Mouse (Mus musculus) heart, postnatal 14 days (tissue): ENCODE measurements around the gene Klk12. TPM values are rescaled to one million over a fixed set of nuclear protein-coding genes. Genes with fewer than 3 reads are reported as not detected.

Source experiments
- DNase-seq, 2 experiments: peaks; one replicate each; pipeline ENCODE4 v3.0.0; 2021 to 2022
- intact Hi-C: fragments of 180-260 bp; cut with DNase I; formaldehyde crosslinking; loops from one replicate; pipeline ENCODE4 v1.15.1; 2025
- long read RNA-seq, 2 experiments: library from polyadenylated mRNA; stranded (forward); transcript quantifications; one replicate each; pipeline ENCODE4 v2.0.0; 2021
- total RNA-seq, 2 experiments: library from RNA; stranded (reverse); gene quantifications; 2 replicates each; pipeline ENCODE4 v1.2.3; 2021

Gene Klk12
- not detected for total RNA-seq
- long read RNA-seq, experiment 1, result 0 reads
- long read RNA-seq, experiment 2, result 0 reads

DNA sequence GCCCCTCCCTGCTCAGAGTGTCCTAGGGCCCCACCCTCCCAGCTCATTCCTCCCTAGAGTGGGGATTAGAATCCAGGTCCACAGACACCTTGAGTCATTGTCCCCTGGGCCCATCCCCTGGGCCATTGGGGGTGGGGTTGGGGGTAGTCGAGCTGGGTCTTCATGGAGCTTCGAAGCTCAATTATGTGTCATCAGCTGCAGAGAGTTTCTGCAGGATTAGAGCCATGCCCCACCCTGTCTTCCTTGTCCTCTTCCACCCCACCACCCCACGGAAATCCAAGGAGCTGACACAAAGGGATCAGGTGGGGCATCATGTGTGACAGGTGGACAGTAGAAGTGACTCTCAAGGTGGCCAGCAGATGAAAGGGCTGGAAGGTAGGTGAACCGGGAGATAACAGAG lies at the start of gene Klk12:
Gene Klk12, plus strand, starts transcription at position 301 of the 400 bp plus-strand sequence.
- no peak for DNase-seq
- intact Hi-C loops, result no loop called here

DNA sequence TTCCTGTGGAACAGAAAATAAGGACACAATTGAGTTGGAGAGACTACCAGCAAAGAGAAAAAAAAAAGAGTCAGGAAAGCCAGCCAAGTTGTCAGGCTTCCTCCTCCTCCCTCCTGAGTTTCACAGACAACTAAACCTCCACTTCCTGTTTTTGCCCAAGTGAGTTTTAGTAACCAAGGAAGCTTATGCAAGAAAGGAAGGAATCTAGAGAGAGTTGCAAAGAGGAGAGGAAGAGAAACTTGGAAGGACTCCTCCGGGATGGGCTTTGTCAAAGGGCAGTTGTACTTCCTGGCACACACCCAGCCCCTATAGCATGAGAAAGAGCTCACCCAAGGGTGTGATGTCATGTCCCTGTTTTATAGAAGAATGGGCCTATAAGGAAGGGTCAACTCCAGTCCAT lies 20.9 kb upstream of the Klk12 start:
- intact Hi-C loops, result no loop called here
- DNase-seq, result peak; percentile 23 to 28

DNA sequence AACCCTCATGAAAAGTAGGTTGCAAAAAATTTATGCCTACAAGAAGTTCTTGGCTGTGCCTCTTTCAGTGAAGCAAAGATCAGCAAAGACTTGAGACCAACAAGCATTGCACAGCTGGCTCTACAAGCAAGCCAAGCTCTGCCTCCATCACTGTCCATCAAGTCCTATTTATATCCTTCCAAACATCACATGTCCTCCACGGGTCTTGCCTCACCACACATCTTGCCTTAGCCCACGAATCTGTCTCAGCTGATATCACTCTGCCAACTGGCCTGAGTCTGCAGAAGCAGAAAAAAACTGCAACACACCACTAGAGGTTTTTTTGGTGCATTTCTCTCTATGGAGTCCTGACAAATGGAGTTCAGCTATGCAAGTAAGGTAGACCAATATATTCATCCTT lies 15.9 kb upstream of the Klk12 start:
- intact Hi-C loops, result no loop called here
- no peak for DNase-seq

DNA sequence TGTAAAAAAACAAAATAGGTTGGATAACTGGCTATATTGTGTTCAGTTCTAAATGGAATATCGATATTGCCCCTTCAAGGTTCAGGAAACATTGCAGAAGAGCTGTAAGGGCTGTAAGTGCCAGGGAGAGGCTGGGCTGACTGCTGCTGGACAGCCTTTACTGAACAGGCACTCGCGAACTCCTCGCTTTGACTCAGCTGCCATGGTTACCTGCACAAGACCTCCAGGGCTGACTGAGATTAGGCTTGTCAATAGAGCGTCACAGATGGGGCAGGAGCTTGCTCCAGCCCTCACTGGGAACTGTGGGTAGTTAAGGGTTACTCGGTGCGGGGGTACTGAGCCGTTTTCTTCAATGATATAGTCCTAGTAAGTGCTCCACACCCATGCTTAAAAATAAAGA lies 2.2 kb upstream of the Klk12 start:
- intact Hi-C loops, result no loop called here
- no peak for DNase-seq

DNA sequence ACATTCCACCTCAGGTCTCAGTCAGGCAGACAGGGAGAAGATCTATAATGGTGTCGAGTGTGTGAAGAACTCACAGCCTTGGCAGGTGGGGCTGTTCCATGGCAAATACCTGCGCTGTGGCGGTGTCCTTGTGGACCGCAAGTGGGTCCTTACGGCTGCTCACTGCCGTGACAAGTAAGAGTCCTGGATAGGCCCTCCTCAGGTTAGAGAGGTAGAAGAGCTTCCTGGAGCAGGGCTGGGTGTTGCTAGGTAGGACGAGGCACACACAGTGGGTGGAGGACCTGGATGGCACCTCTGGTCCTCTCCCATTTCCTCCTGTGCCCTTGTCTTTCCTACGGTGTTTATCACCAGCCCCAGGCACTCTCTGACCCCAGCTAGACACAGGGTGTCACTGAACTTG lies 939 bp downstream of the Klk12 start:
- DNase-seq, result no peak
- intact Hi-C loops, result no loop called here

DNA sequence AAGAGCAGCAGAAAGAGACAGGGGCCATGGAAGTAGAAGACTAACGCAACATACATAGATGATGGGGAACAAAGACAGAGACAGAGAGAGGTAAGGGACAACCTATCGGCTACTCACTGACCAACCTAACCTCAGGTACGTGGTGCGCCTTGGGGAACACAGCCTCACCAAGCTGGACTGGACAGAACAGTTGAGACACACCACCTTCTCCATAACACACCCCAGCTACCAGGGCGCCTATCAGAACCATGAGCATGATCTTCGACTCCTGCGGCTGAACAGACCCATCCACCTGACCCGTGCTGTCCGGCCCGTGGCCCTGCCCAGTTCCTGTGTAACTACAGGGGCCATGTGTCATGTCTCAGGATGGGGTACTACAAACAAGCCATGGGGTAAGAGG lies 2.0 kb downstream of the Klk12 start:
- DNase-seq, result no peak
- intact Hi-C loops, result no loop called here

DNA sequence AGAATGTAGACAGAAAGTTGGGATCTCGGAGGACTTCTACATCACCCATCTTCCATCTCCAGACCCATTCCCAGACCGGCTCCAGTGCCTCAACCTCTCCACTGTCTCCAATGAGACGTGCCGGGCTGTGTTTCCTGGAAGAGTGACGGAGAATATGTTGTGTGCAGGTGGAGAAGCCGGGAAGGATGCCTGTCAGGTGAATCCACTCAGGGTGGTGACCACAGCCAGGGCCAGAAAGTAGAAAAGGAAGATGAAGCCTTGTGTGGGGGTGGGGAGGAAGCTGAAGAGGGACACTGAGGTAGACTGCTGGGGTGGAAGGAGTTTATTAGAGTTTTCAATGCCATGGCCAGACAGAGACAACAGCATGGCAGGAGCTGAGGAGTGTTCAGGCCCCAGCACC lies 3.2 kb downstream of the Klk12 start:
- intact Hi-C loops, result no loop called here
- DNase-seq, result no peak

DNA sequence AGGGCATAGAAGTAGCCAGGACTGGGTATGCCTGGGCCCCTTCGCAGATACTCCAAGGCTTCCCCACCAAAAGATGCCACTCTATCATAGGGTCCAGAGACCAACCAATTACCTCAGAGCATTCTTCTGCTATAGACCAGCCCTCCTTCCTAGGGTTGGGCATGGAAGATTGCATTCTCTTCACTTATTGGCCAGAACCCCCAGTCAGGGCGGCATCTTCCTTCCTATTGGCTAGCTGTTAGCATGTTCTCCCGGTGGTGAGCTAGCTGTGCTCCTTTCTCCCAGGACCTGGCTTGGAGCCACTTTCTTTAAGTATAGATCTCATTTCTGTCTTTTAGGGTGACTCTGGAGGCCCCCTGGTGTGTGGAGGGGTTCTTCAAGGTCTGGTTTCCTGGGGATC lies 4.2 kb downstream of the Klk12 start:
- DNase-seq, result no peak

DNA sequence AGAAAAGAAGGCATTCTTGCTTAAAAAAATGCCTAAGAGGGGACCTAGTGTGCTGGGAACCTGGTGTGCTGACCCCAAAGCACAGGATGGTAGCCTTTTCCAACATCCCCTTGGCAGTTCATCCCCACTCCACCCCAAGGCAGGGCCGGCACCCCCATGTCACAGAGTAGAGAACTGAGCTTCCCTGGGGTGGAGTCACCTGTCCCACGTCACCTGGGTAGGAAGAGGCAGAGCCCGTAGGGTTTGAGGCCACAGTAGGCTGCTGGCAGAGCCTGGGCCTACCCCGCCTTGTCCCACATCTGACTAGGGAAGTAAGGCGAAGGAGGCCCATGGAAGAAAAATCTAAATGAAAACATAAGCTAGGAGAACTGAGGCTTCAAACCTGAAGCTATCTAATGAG lies 5.7 kb downstream of the Klk12 start, which contains the start of gene Klk11:
Gene Klk11, plus strand, starts transcription at position 241 of the 400 bp plus-strand sequence.
- intact Hi-C loops, result no loop called here
- no peak for DNase-seq

More for the DNA sequence above, 4.2 kb downstream of the Klk12 start:
- intact Hi-C loops, result no loop called here

DNA sequence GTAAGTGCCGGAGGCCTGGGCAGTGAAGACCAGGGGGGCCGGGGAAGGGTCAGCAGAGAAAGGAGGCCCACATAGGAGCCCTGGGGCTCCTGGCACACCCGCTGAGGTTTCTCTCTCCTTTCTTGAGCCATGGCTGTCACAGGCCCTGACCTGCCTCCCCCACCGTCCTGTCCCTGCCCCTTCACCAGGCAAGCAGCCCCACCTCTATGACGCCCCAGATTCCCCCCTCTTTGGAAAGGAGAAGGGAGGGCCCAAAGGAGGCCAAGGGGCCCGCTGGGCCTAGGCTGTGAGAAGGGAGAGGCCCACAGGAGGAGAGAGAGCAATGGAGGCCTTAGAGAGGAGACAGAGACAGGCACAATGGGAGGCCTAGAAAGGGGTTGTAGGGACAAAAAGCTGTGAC lies 6.1 kb downstream of the Klk12 start:
- DNase-seq, result no peak
- intact Hi-C loops, result no loop called here

DNA sequence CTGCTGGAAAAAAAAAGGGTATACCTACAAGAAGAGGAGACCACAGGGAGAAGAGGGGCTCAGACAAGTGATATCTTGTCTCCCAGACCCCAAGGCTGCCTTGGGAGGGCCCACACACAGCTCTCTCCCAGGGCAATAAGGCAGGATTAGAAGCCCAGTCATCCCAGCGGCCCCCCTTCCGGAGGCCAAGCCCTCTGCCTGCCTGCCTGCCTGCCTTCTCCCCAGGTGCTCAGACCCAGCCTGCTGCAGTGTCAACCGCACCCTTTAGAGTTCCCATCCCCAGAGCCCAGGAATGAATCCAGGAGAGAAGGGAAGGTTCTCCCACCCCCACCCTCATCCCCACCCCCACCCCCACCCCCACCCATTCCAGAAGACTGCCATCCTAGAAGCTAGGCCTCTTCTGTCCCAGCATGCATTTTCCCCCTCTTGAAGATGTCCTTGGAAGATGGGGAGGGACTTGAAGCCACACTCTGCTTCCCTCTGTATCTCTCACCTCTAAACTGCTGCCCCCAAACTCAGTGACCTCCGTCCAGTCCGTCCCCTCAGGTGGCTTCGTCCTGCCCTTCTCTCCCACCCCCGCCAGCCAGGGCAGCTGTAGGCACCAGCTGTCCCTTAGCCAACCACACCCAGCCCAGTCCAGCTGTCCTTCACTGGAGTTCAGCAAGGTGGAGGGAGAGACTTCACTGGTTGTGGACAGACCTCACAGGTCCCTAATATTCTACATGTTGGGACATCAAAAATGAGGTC lies 6.8 kb downstream of the Klk12 start:
- no peak for DNase-seq
- intact Hi-C loops, result no loop called here

DNA sequence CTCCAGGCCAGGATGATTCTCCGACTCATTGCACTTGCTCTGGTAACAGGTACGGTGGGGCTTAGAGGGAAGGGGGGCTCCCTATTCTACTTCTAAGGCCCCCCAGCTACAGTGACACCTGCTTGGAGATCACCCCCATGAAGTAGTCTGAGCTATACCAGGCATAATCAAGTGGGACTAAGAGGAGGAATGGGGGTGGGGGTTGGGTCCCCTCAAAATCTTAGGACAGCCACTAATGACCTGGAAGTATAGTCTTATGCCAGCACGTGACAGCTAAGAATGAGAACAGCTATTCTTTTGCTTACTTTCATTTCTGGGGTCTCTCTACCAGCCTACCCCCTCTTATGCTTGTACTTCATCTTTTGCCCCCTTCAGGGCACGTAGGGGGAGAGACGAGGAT lies 7.8 kb downstream of the Klk12 start:
- no peak for DNase-seq
- intact Hi-C loops, result no loop called here

DNA sequence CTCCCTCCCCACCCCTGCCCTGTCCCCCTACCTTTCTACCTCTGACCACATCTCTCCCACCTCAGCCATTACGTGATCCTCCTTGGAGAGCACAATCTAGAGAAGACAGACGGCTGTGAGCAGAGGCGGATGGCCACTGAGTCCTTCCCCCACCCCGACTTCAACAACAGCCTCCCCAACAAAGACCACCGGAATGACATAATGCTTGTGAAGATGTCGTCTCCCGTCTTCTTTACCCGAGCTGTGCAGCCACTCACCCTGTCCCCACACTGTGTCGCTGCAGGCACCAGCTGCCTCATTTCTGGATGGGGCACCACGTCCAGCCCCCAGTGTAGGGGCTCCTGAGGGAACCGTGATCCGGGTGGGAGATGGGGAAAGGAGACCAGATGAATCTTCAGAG lies 8.7 kb downstream of the Klk12 start:
- intact Hi-C loops, result no loop called here
- DNase-seq, result no peak

DNA sequence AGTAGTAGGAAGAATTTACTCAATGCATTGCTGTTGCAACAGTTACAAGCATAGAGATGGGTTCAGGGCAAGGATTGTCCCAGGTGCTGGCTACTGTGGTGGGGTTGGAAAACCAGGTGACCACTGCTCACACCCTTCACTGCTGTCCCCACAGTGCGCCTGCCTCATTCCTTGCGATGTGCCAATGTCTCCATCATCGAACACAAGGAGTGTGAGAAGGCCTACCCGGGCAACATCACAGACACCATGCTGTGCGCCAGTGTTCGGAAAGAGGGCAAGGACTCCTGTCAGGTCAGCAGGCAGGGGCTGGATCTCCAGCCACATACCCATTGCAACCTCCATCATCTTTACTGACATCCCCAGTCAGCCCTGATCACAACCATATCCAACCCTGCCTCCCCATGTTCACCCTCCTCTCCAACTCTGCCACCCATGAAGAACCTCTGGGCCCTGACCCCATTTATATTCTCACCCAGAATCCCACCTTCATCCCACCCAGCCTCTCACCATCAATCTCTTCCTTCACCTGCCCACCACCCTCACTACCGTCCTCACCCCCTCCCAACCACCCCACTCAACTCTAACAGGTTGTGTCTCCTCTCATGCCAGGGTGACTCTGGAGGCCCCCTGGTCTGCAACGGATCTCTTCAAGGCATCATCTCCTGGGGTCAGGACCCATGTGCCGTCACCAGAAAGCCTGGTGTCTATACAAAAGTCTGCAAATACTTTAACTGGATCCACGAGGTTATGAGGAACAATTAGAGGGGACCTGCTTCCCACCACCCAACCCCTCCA lies 9.7 kb downstream of the Klk12 start:
- no peak for DNase-seq
- intact Hi-C loops, result no loop called here

DNA sequence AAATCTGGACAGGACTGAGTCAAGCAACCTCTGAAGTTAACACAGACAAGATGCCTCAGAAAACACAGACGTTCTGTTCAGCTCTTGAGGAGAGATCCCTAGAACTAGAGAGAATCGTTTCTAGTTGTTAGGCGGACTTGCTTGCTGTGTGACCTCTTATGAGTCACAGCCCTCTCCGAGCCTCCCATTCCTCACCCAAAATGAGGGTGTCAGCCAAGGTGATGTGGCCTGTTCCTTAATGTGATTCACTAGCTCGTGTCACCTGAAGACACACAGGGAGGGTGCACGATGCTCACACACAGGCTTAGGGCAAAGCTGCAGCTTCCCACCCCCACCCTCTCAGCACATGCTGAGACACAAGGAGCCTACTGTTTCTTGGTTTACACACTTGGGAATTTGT lies 11.5 kb downstream of the Klk12 start:
- DNase-seq, result no peak
- intact Hi-C loops, result no loop called here

DNA sequence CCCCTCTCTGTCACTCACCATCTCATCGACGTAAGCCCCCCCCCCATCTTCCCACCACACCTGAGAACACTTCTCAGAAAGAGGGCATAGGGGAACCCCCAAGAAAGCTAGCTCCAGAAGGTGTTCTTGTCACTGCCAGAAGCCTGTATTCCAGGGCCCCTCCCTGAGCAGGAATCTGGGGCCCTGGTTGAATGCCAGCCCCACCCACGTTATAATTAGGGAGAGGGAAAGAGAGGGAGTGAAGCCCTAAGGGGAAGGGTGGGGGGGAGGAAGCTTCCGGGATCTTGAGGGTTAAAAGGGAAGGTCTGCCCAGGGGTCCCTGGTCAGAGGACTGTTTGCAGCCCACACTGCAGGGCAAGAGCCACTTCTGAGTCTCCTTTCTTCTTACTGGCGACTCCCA lies 12.0 kb downstream of the Klk12 start, which contains the start of gene Klk10:
Gene Klk10, plus strand, starts transcription at position 290 of the 400 bp plus-strand sequence.
- intact Hi-C loops, result no loop called here
- DNase-seq, result no peak

DNA sequence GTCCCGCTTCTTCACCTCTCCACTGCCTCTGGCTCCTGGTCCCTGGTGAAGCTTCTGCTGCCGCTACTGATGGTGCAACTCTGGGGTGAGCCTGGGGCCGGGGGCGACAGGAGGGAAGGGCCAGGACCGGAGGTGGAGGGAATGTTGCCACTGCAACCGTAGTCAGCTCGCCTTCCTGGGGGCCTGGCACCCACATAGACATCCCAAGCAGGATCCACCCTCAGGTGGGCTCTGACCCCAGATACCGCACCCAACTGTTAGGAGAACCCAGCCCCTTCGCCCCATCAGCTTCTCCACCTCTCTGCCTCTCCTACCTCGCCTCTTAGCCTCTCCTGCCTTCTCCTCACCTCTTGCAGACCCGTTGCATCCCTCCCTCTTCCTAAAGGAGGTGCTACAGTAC lies 12.8 kb downstream of the Klk12 start:
- intact Hi-C loops, result no loop called here
- no peak for DNase-seq

DNA sequence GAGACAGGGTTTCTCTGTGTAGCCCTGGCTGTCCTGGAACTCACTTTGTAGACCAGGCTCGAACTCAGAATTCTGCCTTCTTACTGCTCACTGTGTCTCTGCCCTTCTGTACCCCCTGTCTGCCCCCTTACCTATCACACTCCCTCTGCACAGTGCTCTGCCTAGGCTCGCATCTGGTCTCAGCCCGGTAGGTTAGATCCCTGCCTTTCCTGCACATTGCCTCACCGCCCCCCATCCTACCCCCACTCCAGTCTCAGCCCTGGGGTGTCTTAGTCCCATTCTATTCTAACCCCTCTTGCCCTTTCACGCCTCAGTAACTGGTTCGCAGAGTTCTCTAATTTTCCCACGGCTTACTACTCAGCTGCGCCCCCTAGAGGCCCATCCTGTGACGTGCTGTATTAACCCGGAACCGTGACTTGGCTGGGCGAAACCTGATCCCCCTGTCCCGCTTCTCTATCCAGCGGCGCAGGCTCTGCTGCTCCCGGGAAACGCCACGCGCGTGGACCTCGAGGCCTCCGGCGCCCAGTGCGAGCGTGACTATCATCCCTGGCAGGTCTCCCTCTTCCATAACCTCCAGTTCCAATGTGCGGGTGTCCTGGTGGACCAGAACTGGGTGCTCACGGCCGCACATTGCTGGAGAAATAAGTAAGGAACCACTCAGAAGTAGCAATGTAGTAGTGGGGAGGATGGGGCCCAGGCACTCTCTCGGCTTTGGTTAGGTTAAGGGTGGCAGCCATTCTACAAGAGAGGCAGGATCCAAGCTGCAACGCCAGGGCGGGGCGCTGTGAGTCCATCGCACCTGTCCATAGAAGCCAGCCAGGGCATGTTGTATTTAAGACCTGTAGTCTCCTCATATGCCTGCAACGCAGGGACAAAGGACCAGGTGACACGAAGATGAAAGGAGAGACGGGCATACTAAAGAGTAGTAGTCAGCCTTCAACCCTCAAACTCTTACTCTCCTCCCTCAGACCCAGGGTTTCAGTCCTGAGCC lies 13.9 kb downstream of the Klk12 start:
- intact Hi-C loops, result no loop called here
- DNase-seq, result peak; percentile 77 to 85

DNA sequence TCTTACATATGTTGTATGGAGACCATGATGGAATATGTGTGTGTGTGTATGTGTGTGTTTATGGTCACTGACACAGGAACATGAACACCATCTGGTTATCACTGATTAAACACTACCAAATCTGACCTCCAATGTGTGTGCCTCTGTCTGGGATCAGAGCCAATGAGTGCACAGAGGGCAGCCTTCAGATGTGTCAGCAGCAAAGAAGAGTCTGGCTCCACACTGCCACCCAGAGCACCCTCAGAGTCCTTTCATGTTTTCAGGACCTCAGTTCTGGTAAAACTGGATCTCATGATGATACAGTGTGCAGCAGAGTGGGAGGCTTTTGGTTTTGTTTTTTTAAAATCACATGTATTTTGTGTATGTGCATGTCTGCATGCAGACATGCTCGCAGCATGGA lies 16.6 kb downstream of the Klk12 start:
- intact Hi-C loops, result loop anchor here (1.0 to 5.0 kb wide), 2 partner anchors 104 to 107 kb away; no protein-coding TSS in a partner anchor
- DNase-seq, result no peak

DNA sequence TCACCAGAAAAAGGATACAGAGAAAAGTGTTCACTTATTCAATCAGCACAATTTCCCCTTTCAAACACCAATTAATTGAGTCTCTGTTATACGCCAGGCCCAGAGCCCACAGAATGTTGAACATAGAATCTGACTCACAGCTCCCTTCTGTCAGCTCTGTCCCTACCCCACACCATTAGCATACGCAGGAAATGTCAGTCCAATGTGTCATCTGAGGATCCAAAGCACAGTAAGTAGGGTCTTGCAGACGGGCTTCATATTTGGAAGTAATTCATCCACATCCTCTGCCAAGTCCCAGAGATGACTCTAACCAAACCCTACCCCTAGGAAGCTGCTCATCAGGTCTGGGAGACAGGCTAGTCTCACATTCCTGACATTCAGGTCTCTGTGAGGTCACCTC lies 19.4 kb downstream of the Klk12 start:
- intact Hi-C loops, result loop anchor here (5.0 kb wide), 1 partner anchor 104 kb away; no protein-coding TSS in a partner anchor
- no peak for DNase-seq
